ENCODE assay signal across 8 mouse cellular contexts in genomic region chr10:121475101-121475671, GRCm38 (mm10). TPM values are rescaled to one million over a fixed set of nuclear protein-coding genes. Genes with fewer than 3 reads are reported as not detected.
DNase-seq lines count a peak whose midpoint lies in the region; ATAC-seq and TF ChIP-seq lines count a peak whose summit lies in the region.

No protein-coding gene starts in this region.

- WGBS in liver, embryonic 12.5 days (ENCODE audit: insufficient replicate concordance), result 2% methylated on average over 31 of the region's 31 CpGs
- 2% methylated on average over 31 of the region's 31 CpGs for WGBS in neural tube, embryonic 14.5 days

- H3K9me3 ChIP-seq in liver, embryonic 12.5 days (replicated peaks), result no peaks in the 10 kb centered on the region
- no peaks in the 10 kb centered on the region for H3K9me3 ChIP-seq in neural tube, embryonic 14.5 days (ENCODE audit: control insufficient read depth, low read length)

- no peak for TF ChIP-seq CTCF in bone marrow macrophage, adult 2 months (IDR thresholded peaks at IDR 0.05; ENCODE audit: low read depth, low read length)

- H3K9ac ChIP-seq in liver, embryonic 12.5 days, result peak overlapping the region; percentile 84
- H3K9ac ChIP-seq in neural tube, embryonic 14.5 days (replicated peaks; ENCODE audit: low read depth, low read length), result peak overlapping the region; percentile 63

- DNase-seq in ovary, postnatal 10 days (ENCODE audit: low spot score), result peak; percentile 31
- DNase-seq in ovary, postnatal 36 days (ENCODE audit: low spot score), result no peak
- peak; percentile 24 for DNase-seq in heart, postnatal 25 days (ENCODE audit: low spot score)
- DNase-seq in frontal cortex, postnatal 10 days (ENCODE audit: low spot score in 2 of 2), result no peak
- DNase-seq in layer of hippocampus, postnatal 36 days, result no peak

- no peaks in the 10 kb centered on the region for H3K36me3 ChIP-seq in liver, embryonic 12.5 days
- H3K36me3 ChIP-seq in neural tube, embryonic 14.5 days (ENCODE audit: control insufficient read depth, insufficient read depth, low read length), result no peaks in the 10 kb centered on the region

- H3K27me3 ChIP-seq in liver, embryonic 12.5 days (replicated peaks), result no peaks in the 10 kb centered on the region; the same call in 1 of the 2 replicates
- H3K27me3 ChIP-seq in neural tube, embryonic 14.5 days (ENCODE audit: control insufficient read depth, insufficient read depth, low read length), result no peaks in the 10 kb centered on the region

- peaks cover 25% of the 10 kb centered on the region for H3K4me1 ChIP-seq in bone marrow macrophage, adult 2 months (ENCODE audit: control insufficient read depth, insufficient read depth, low read length)
- H3K4me1 ChIP-seq in liver, embryonic 12.5 days, result peaks cover 67% of the 10 kb centered on the region
- H3K4me1 ChIP-seq in neural tube, embryonic 14.5 days (ENCODE audit: control insufficient read depth, insufficient read depth, low read length), result no peaks in the 10 kb centered on the region; the same call in 1 of the 2 replicates

- peak overlapping the region; percentile 100 for H3K4me3 ChIP-seq in bone marrow macrophage, adult 2 months (ENCODE audit: insufficient read depth, low read length)
- H3K4me3 ChIP-seq in liver, embryonic 12.5 days, result peak overlapping the region; percentile 80
- peak overlapping the region; percentile 60 for H3K4me3 ChIP-seq in neural tube, embryonic 14.5 days (ENCODE audit: low read depth, low read length)

- intact Hi-C loops in heart, postnatal 25 days (cut with DNase I), result loop anchor here (2.0 kb wide), 1 partner anchor 44 kb away; no protein-coding TSS in a partner anchor

- no peak for TF ChIP-seq POLR2A in bone marrow macrophage, adult 2 months (IDR thresholded peaks at IDR 0.05; ENCODE audit: borderline replicate concordance, low read depth, low read length)

- H3K4me2 ChIP-seq in liver, embryonic 12.5 days, result peak overlapping the region; percentile 99
- peak overlapping the region; percentile 96 for H3K4me2 ChIP-seq in neural tube, embryonic 14.5 days (ENCODE audit: low read depth, low read length)

- peak overlapping the region; percentile 92 for H3K27ac ChIP-seq in bone marrow macrophage, adult 2 months (ENCODE audit: insufficient read depth, low read depth, low read length)
- peak overlapping the region; percentile 82 for H3K27ac ChIP-seq in liver, embryonic 12.5 days
- H3K27ac ChIP-seq in neural tube, embryonic 14.5 days (ENCODE audit: low read depth, low read length), result no peak overlapping the region; the same call in 1 of the 2 replicates

- no peak for ATAC-seq in liver, embryonic 12.5 days
- 0 out of 2 replicates have a peak, but pooled peaks have one; percentile 3 for ATAC-seq in neural tube, embryonic 14.5 days (ENCODE audit: low read depth)

RNA-seq across cellular contexts. Expression of gene Rassf3, which starts 1.0 kb away (rescaled TPM):
- 59.8 and 65.1 TPM in 2 replicates for polyA plus RNA-seq in bone marrow macrophage, adult 2 months (2012; ENCODE audit: insufficient read depth, insufficient read length, missing spikeins)
- 100 to 1,000 TPM; 146 to 157 TPM for total RNA-seq in heart, postnatal 25 days (2021)
- polyA plus RNA-seq in liver, embryonic 12.5 days (2016; fragmentation: Nextera tagmentation; extraction: Ambion mirVana), result 12.3 and 12.8 TPM in 2 replicates
- 4.1 and 6.9 TPM in 2 replicates for polyA plus RNA-seq in neural tube, embryonic 14.5 days (2014; fragmentation: Nextera tagmentation; extraction: Ambion mirVana)
- total RNA-seq in layer of hippocampus, postnatal 36 days (2021), result 1 to 10 TPM; 8.2 to 8.9 TPM

Comparison
In these comparisons a context has a peak if more than half of its experiments do, and no peak if none do; other contexts are left out.
1. DNase-seq: peak in ovary, postnatal 10 days (single experiment) and heart, postnatal 25 days (single experiment); none in ovary, postnatal 36 days (single experiment), frontal cortex, postnatal 10 days (0 of 2) and layer of hippocampus, postnatal 36 days (0 of 2).
2. Peak in every context shown above with its lines, with median percentiles within 50 percentile points of each other: H3K4me3 ChIP-seq.